Mouse (Mus musculus): ENCODE data around the gene Vipr2. TPM values are rescaled to one million over a fixed set of nuclear protein-coding genes. Genes with fewer than 3 reads are reported as not detected.

The Vipr2 gene
- polyA plus RNA-seq, 1 experiment from 2014 or later, result 1.2 TPM

DNA sequence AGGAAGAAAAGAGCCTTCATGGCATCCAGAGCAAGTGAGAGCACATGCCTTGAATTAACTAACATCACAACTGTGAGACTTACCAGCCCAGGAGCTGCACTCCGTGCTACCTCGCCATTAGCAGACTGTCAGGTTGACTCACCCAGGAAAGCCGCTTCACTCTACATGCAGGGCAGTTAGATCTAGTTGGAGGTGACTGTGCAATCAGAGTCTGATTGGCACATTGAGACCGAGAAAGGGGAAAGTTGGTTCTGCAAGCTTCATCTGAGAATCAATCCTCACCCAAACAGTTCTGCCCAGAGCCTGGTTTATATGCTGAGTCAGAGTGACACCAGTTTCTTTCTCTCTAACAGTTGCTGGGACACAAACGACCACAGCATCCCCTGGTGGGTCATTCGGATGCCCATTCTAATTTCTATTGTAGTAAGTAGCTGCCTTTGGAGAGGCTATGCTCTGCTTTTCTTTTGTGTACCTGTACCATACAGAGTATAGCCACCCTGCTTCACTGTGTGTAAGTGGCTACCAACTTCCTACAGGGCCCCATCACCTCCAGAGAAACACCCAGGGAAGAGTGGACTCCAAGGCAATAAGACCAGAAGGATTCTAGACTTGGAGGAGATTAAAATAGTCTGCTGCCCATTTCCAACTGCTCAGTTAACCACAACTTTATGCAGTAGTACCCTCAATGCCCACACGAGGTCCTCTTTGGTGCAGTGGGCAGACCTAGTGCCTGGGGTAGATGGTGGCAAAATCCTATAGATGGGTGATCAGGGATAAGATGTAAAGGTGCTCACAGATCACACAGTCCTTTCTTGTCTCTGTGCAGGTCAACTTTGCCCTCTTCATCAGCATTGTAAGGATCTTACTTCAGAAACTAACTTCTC, 61.0 kb downstream of the Vipr2 start:
- H3K36me3 ChIP-seq, result no peaks in the 10 kb centered on the region
- 61% methylated on average over 7 of the region's 7 CpGs for WGBS
- no peaks in the 10 kb centered on the region for H3K4me1 ChIP-seq
- H3K27ac ChIP-seq (replicated peaks), result no peak overlapping the region
- H3K27me3 ChIP-seq (replicated peaks), result no peaks in the 10 kb centered on the region
- H3K4me2 ChIP-seq, result no peak overlapping the region
- ATAC-seq (ENCODE audit: extremely low read depth, insufficient number of reproducible peaks, low FRiP score, low TSS enrichment), result no peak
- H3K9me3 ChIP-seq, result 0 out of 2 replicates have a peak, but pooled peaks cover 4% of the 10 kb centered on the region
- H3K9ac ChIP-seq, result no peak overlapping the region
- H3K4me3 ChIP-seq, result no peak overlapping the region

DNA sequence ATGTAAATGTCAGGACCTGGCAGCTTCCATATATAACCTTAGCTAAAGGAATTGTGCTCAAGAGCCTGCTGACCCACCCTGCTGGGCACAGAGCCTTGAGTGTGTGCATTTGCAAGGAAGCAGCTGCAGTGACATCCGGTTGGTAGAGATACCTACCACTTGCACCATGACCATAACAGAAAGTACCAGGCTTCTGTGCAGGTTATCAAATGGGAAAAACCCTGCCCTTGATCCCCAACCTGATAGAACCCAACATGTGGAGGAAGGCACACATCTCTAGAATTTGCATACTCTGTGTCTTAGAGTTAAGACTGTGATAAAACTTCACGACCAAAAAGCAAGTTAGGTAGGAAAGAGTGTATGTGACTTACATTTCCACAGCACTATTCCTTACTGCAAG, 63.1 kb downstream of the Vipr2 start:
- no peak overlapping the region for H3K9ac ChIP-seq
- no peaks in the 10 kb centered on the region for H3K27me3 ChIP-seq (replicated peaks)
- no peak overlapping the region for H3K27ac ChIP-seq (replicated peaks)
- no peaks in the 10 kb centered on the region for H3K4me1 ChIP-seq
- no peak overlapping the region for H3K4me2 ChIP-seq
- 76% methylated on average over 2 of the region's 2 CpGs for WGBS
- no peaks in the 10 kb centered on the region for H3K9me3 ChIP-seq
- no peak overlapping the region for H3K4me3 ChIP-seq
- no peak for ATAC-seq (ENCODE audit: extremely low read depth, insufficient number of reproducible peaks, low FRiP score, low TSS enrichment)
- H3K36me3 ChIP-seq, result no peaks in the 10 kb centered on the region

DNA sequence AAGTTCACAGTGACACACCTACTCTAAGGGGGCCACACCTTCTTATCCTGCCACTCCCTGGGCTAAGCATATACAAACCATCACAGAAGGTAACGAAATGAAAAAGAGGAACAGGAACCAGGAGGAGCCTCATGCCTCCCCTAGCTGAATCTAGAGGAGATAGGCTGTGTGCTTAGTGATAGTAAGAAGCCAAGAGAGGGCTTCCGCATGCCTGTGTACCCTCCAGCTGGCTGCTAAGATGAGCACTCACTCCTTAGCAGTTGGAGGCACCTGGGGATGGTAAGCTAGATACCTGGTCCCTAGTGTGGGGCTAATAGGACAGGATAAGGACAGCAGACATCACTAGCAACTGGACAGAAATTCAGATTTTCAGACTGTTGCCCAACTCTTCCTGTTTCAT, 64.3 kb downstream of the Vipr2 start:
- WGBS, result 72% methylated on average over 2 of the region's 2 CpGs

DNA sequence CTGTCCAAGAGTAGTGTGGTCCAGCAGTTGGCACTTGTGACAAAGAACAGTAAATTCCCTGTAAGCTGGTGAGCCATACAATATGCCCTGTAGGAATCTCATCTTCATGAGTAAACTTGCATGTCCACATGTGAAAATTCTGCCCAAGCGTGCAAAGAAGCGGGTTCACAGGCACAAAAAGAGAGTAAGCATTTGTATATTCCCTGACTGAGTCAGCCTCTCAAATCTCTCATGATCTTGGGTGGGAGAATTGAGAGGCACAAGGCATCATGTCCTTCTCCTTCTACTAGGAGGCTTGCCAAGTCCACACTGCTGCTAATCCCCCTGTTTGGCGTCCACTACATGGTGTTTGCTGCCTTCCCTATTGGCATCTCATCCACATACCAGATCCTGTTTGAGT, 64.9 kb downstream of the Vipr2 start:
- Histone ChIP-seq H3K9me3 (no peaks in the 10 kb centered on the region), H3K9ac (no peak overlapping the region), H3K4me2 (no peak overlapping the region), H3K4me1 (no peaks in the 10 kb centered on the region), H3K27me3 (replicated peaks) (no peaks in the 10 kb centered on the region), H3K36me3 (no peaks in the 10 kb centered on the region), H3K27ac (replicated peaks) (no peak overlapping the region), H3K4me3 (no peak overlapping the region)
- 66% methylated on average over 3 of the region's 3 CpGs for WGBS
- ATAC-seq (ENCODE audit: extremely low read depth, insufficient number of reproducible peaks, low FRiP score, low TSS enrichment), result no peak

More for the DNA sequence above, 64.3 kb downstream of the Vipr2 start:
- Histone ChIP-seq H3K4me1 (no peaks in the 10 kb centered on the region), H3K4me2 (no peak overlapping the region), H3K9ac (no peak overlapping the region), H3K27ac (replicated peaks) (no peak overlapping the region), H3K9me3 (no peaks in the 10 kb centered on the region), H3K27me3 (replicated peaks) (no peaks in the 10 kb centered on the region), H3K4me3 (no peak overlapping the region), H3K36me3 (no peaks in the 10 kb centered on the region)
- ATAC-seq (ENCODE audit: extremely low read depth, insufficient number of reproducible peaks, low FRiP score, low TSS enrichment), result no peak

DNA sequence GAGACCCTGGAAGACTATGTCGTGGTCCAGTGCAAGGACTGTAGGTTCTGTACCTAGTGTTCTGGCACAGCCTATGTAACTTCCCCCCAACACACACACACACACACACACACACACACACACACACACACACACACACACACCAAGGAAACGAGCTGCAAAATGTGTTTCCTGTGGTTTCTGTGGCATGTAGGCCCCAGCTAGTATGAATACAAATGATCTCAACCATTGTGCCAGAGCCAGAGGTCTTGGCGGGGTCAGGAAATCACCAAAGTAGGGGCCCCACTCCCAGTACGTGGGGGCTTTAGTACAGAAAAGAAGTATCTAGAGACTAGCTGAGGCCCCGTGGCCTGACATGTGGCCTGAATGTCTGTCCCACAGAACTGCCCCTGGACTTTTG, 67.7 kb downstream of the Vipr2 start:
- H3K36me3 ChIP-seq, result no peaks in the 10 kb centered on the region
- H3K4me3 ChIP-seq, result no peak overlapping the region
- H3K9me3 ChIP-seq, result 0 out of 2 replicates have a peak, but pooled peaks cover 4% of the 10 kb centered on the region
- WGBS, result 57% methylated on average over 5 of the region's 5 CpGs
- H3K27me3 ChIP-seq (replicated peaks), result no peaks in the 10 kb centered on the region
- no peak overlapping the region for H3K4me2 ChIP-seq
- ATAC-seq (ENCODE audit: extremely low read depth, insufficient number of reproducible peaks, low FRiP score, low TSS enrichment), result no peak
- H3K9ac ChIP-seq, result no peak overlapping the region
- no peaks in the 10 kb centered on the region for H3K4me1 ChIP-seq
- H3K27ac ChIP-seq (replicated peaks), result no peak overlapping the region

DNA sequence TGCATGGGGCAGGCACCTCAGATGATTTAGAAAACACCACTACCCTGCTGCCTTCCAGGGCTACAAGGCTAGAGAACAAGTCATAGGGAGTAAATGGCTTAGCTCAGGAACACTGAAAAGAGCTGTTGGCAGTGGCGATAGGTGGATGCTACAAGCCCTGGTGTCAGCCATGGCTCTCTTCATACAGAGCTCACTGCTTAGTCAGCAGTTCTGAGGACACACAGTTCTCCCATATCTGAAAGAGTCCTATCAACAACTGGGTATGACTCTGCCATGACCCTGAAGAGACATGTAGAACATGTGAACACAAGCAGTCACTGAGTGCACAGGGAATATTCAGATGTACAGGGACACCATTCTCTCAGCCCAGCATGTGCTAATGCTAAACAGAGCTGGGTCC, 68.2 kb downstream of the Vipr2 start:
- Histone ChIP-seq H3K4me2 (no peak overlapping the region), H3K9ac (no peak overlapping the region), H3K4me3 (no peak overlapping the region), H3K9me3 (0 out of 2 replicates have a peak, but pooled peaks cover 4% of the 10 kb centered on the region), H3K36me3 (no peaks in the 10 kb centered on the region), H3K4me1 (no peaks in the 10 kb centered on the region), H3K27ac (replicated peaks) (no peak overlapping the region), H3K27me3 (replicated peaks) (no peaks in the 10 kb centered on the region)
- ATAC-seq (ENCODE audit: extremely low read depth, insufficient number of reproducible peaks, low FRiP score, low TSS enrichment), result no peak
- WGBS, result 83% methylated on average over 1 of the region's 1 CpGs

DNA sequence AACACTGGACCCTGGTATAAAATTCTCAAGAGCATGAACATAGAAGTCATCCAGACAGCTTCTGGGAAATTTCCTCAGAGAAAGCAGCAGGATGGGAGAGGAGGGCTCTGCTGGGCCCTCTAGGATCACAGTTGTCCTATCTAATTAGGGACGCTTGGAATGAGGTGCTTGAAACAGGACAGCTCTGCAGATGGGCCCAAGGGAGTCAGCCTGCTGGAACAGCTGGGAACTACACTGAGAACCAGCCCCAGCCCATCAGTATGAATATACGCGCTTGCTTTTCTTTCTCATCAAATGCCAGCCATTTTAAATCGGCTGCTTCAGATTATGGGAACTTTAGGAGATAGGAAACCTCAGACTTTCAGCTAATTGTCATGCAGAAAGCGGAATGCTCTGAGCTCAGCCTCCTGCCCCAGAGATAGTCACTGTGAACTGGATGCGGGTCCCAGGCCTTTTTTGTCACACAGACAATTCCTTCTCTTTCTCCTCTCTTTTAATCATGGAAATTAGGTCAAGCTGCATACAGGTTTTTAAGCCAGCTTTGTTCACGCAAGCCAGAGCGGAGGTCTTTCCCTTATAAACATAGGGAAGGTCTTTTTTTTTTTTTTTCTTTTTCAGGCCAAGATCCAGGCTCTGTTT, 69.6 kb downstream of the Vipr2 start:
- Histone ChIP-seq H3K36me3 (no peaks in the 10 kb centered on the region), H3K4me3 (no peak overlapping the region), H3K27me3 (replicated peaks) (no peaks in the 10 kb centered on the region), H3K4me2 (no peak overlapping the region), H3K4me1 (no peaks in the 10 kb centered on the region), H3K9ac (no peak overlapping the region), H3K27ac (replicated peaks) (no peak overlapping the region), H3K9me3 (0 out of 2 replicates have a peak, but pooled peaks cover 4% of the 10 kb centered on the region)
- no peak for ATAC-seq (ENCODE audit: extremely low read depth, insufficient number of reproducible peaks, low FRiP score, low TSS enrichment)
- 51% methylated on average over 8 of the region's 8 CpGs for WGBS

DNA sequence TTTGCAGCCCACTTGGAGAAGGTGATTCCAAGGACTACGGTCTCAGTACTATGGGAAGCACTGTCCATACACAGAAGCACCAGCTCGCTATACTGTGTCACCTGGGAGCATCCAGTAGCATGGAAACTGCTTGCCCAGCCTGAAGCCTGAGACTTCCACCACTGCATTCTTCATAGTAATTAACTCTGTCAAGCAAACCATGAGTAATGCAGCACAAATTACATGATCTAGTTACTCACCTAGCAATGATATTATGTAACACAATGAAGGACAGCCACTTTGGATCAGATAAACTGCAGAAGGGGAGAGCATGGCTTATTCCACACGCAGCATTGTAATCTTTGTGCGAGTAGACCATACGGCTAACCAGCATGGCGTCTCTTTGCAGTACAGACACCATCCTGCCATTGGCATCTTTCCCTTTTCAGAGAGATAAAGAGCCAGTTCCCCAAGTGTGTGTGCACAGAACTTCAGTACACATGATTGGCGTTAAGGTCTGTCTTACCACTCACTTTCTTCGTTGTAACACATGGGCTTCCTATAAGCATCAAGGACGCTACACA, 75.4 kb downstream of the Vipr2 start:
- 82% methylated on average over 9 of the region's 9 CpGs for WGBS
- no peak for ATAC-seq (ENCODE audit: extremely low read depth, insufficient number of reproducible peaks, low FRiP score, low TSS enrichment)
- H3K27me3 ChIP-seq (replicated peaks), result no peaks in the 10 kb centered on the region

DNA sequence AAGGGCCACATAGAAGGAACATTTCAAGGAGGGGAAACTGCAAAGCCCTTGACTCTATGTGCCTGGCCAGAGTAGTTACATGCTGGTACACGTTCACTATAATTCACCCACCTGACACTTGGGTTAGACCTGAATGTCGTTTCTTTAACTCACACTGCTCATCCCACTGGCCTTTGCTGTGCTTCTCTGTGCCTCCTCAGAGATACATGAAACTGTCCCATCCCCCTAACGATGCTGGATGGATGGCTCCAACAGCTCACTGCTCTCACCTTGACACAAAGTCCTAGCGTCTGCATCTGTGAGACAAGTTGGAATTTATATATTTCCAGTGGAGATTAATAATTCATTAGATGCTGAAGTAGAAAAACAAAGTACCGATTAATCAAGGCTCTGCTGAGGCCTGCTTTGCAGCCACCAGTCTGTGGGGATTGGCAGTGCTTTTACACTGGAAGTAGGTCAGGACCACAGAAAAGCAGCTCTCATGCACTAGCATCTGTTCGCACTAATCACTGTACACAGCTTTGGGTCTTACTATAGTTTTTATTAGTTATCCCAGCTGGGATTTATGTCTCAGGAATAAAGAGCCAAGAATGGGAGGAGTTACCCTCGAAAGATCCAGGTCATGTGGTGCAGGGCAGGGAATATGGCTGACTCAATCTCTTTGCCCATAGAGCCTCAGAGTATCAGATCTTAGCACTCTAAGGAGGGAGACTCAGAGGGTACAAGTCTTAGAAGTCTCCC, 79.4 kb downstream of the Vipr2 start:
- Histone ChIP-seq H3K27me3 (replicated peaks) (no peaks in the 10 kb centered on the region), H3K4me2 (no peak overlapping the region), H3K27ac (replicated peaks) (no peak overlapping the region), H3K9me3 (no peaks in the 10 kb centered on the region), H3K36me3 (no peaks in the 10 kb centered on the region), H3K4me1 (no peaks in the 10 kb centered on the region), H3K4me3 (no peak overlapping the region), H3K9ac (no peak overlapping the region)
- ATAC-seq (ENCODE audit: extremely low read depth, insufficient number of reproducible peaks, low FRiP score, low TSS enrichment), result no peak
- 73% methylated on average over 7 of the region's 7 CpGs for WGBS

More for the DNA sequence above, 75.4 kb downstream of the Vipr2 start:
- Histone ChIP-seq H3K36me3 (no peaks in the 10 kb centered on the region), H3K4me2 (no peak overlapping the region), H3K9ac (no peak overlapping the region), H3K9me3 (0 out of 2 replicates have a peak, but pooled peaks cover 4% of the 10 kb centered on the region), H3K27ac (replicated peaks) (no peak overlapping the region), H3K4me3 (no peak overlapping the region), H3K4me1 (no peaks in the 10 kb centered on the region)

DNA sequence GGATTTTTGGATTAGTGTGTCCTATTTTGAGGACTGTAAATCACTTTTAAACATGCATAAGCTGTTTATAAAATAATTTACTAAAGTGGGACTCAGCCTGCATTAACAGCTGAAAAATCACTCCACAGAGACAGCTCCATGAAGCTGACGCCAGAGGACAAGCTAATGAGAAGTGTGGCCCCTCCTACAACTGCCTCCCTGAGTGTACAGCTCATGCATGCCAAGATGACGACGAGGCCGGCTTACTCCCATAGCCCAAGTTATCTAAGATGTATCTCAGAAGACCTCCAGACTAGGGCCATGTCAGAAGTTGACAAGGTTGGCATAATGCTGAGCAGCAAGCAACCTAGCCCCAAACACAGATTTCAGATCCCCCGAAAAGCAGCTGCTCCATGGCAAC, 81.7 kb downstream of the Vipr2 start:
- H3K27ac ChIP-seq (replicated peaks), result no peak overlapping the region
- WGBS, result 66% methylated on average over 5 of the region's 5 CpGs
- ATAC-seq (ENCODE audit: extremely low read depth, insufficient number of reproducible peaks, low FRiP score, low TSS enrichment), result no peak
- H3K9ac ChIP-seq, result no peak overlapping the region
- H3K9me3 ChIP-seq, result no peaks in the 10 kb centered on the region
- H3K36me3 ChIP-seq, result no peaks in the 10 kb centered on the region
- no peaks in the 10 kb centered on the region for H3K27me3 ChIP-seq (replicated peaks)
- H3K4me1 ChIP-seq, result no peaks in the 10 kb centered on the region
- H3K4me2 ChIP-seq, result no peak overlapping the region
- no peak overlapping the region for H3K4me3 ChIP-seq

DNA sequence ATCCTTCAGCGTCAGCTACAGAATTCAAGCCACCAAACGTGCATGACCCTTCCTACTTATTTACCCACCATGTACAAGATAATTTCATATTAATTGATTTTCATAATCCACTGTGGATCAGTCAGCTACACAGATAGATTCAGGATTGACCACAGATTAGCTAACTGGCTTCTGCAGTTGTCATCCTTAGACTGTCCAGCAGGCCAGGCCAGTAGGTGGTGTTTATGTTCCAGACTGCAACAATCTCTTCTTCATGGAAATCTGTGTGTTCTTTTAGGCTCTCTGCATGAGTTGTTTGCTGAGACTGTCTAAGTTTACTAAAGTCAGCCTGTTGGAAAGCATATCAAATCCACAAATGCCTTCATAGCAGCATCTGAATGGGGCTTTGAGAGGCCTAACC, 82.2 kb downstream of the Vipr2 start:
- Histone ChIP-seq H3K27me3 (replicated peaks) (no peaks in the 10 kb centered on the region), H3K4me2 (no peak overlapping the region), H3K9me3 (no peaks in the 10 kb centered on the region), H3K9ac (no peak overlapping the region), H3K36me3 (no peaks in the 10 kb centered on the region), H3K27ac (replicated peaks) (no peak overlapping the region), H3K4me3 (no peak overlapping the region), H3K4me1 (no peaks in the 10 kb centered on the region)
- ATAC-seq (ENCODE audit: extremely low read depth, insufficient number of reproducible peaks, low FRiP score, low TSS enrichment), result no peak
- 68% methylated on average over 2 of the region's 2 CpGs for WGBS

Data from heart, embryonic 13.5 days (tissue).